ENCODE assay signal across 9 mouse cellular contexts in genomic region chrX:60178025-60178743, GRCm38 (mm10). TPM values are rescaled to one million over a fixed set of nuclear protein-coding genes. Genes with fewer than 3 reads are reported as not detected.
DNase-seq lines count a peak whose midpoint lies in the region; ATAC-seq and TF ChIP-seq lines count a peak whose summit lies in the region.
"Had no signal": no experiment of that assay in that cellular context is flagged by ENCODE, and none has a peak within 500 bp of the region (broad histone marks: within the 10 kb centered on the region; RNA-seq: fewer than 3 reads in every experiment).

No protein-coding gene starts in this region.

- H3K27ac ChIP-seq in heart, embryonic 15.5 days = no peak overlapping the region
- H3K27ac ChIP-seq in bone marrow macrophage, adult 2 months (ENCODE audit: insufficient read depth, low read depth, low read length) = no peak overlapping the region
- H3K27ac ChIP-seq in forebrain, embryonic 16.5 days (ENCODE audit: low read length) = no peak overlapping the region

- ATAC-seq in heart, embryonic 15.5 days (replicated peaks; ENCODE audit: insufficient number of reproducible peaks, insufficient read depth, low FRiP score, low read depth) = no peak
- no peak for ATAC-seq in forebrain, embryonic 16.5 days
- ATAC-seq: Patski had no signal

- no peak for DNase-seq in heart, postnatal 14 days
- no peak for DNase-seq in spleen, postnatal 36 days (ENCODE audit: low spot score in 2 of 2)
- DNase-seq in spleen, postnatal 14 days (ENCODE audit: low spot score in 2 of 2) = no peak
- DNase-seq in kidney, postnatal 25 days = no peak

- no peak overlapping the region for H3K9ac ChIP-seq in heart, embryonic 15.5 days
- H3K9ac ChIP-seq in forebrain, embryonic 16.5 days (replicated peaks; ENCODE audit: low read depth, low read length) = peak overlapping the region; percentile 45; the same call in 1 of the 2 replicates

- peaks cover 2% of the 10 kb centered on the region; the same call in 1 of the 2 replicates for H3K4me1 ChIP-seq in heart, embryonic 15.5 days (replicated peaks)
- no peaks in the 10 kb centered on the region for H3K4me1 ChIP-seq in bone marrow macrophage, adult 2 months (ENCODE audit: control insufficient read depth, insufficient read depth, low read length)
- H3K4me1 ChIP-seq in forebrain, embryonic 16.5 days (replicated peaks; ENCODE audit: control insufficient read depth, insufficient read depth, low read length) = no peaks in the 10 kb centered on the region; the same call in none of the 2 replicates
- H3K4me1 ChIP-seq in megakaryocyte, embryonic 14.5 days = peaks cover 5% of the 10 kb centered on the region; the same call in 1 of the 2 replicates

- intact Hi-C loops in heart, postnatal 14 days (cut with DNase I) = no loop called here

- no peak for TF ChIP-seq POLR2A in bone marrow macrophage, adult 2 months (IDR thresholded peaks at IDR 0.05; ENCODE audit: borderline replicate concordance, low read depth, low read length)

- H3K36me3 ChIP-seq in heart, embryonic 15.5 days = no peaks in the 10 kb centered on the region
- no peaks in the 10 kb centered on the region for H3K36me3 ChIP-seq in forebrain, embryonic 16.5 days (ENCODE audit: control insufficient read depth, insufficient read depth)
- no peaks in the 10 kb centered on the region for H3K36me3 ChIP-seq in megakaryocyte, embryonic 14.5 days (replicated peaks; ENCODE audit: low read length)

- H3K27me3 ChIP-seq in heart, embryonic 15.5 days = peaks cover 4% of the 10 kb centered on the region
- H3K27me3 ChIP-seq in forebrain, embryonic 16.5 days (replicated peaks; ENCODE audit: control insufficient read depth, insufficient read depth, low read length) = no peaks in the 10 kb centered on the region
- peaks cover 28% of the 10 kb centered on the region for H3K27me3 ChIP-seq in megakaryocyte, embryonic 14.5 days (replicated peaks)

- peak overlapping the region; percentile 79 for H3K4me2 ChIP-seq in heart, embryonic 15.5 days
- peak overlapping the region; percentile 83 for H3K4me2 ChIP-seq in forebrain, embryonic 16.5 days (ENCODE audit: low read length)

- no peak for TF ChIP-seq CTCF in bone marrow macrophage, adult 2 months (IDR thresholded peaks at IDR 0.05; ENCODE audit: low read depth, low read length)

- 3% methylated on average over 19 of the region's 19 CpGs for WGBS in heart, embryonic 15.5 days
- WGBS in forebrain, embryonic 16.5 days = 22% methylated on average over 18 of the region's 19 CpGs

- H3K4me3 ChIP-seq in heart, embryonic 15.5 days = peak overlapping the region; percentile 46
- peak overlapping the region; percentile 36 for H3K4me3 ChIP-seq in bone marrow macrophage, adult 2 months (ENCODE audit: insufficient read depth, low read length)
- peak overlapping the region; percentile 46 for H3K4me3 ChIP-seq in forebrain, embryonic 16.5 days (replicated peaks; ENCODE audit: low read length)
- H3K4me3 ChIP-seq in megakaryocyte, embryonic 14.5 days (replicated peaks) = peak overlapping the region; percentile 29

- no peaks in the 10 kb centered on the region for H3K9me3 ChIP-seq in heart, embryonic 15.5 days (replicated peaks)
- no peaks in the 10 kb centered on the region for H3K9me3 ChIP-seq in forebrain, embryonic 16.5 days (ENCODE audit: control insufficient read depth, low read length)
- H3K9me3 ChIP-seq in megakaryocyte, embryonic 14.5 days = no peaks in the 10 kb centered on the region

RNA-seq across cellular contexts. Expression of gene Mcf2, which starts 0.7 kb away (rescaled TPM):
- 0.13 and 0.14 TPM in 2 replicates for polyA plus RNA-seq in heart, embryonic 15.5 days (2015; fragmentation: Nextera tagmentation; extraction: Ambion mirVana)
- under 1 TPM in 1 of 2 experiments, not detected in 1; 0.12 TPM for total RNA-seq in heart, postnatal 14 days (2021)
- polyA plus RNA-seq in bone marrow macrophage, adult 2 months (2012; ENCODE audit: insufficient read depth, insufficient read length, missing spikeins) = not detected in 2 replicates
- polyA plus RNA-seq in forebrain, embryonic 16.5 days (2015; fragmentation: Nextera tagmentation; extraction: Ambion mirVana) = 1.5 and 2.3 TPM in 2 replicates
- not detected in 2 replicates for polyA plus RNA-seq in megakaryocyte, embryonic 14.5 days (2012; ENCODE audit: insufficient read depth, low replicate concordance)
- polyA plus RNA-seq: Patski had no signal
